8 mouse cellular contexts compared by ENCODE assay signal in genomic region chr4:144999572-144999880, GRCm38 (mm10).
DNase-seq lines count a peak whose midpoint lies in the region; ATAC-seq and TF ChIP-seq lines count a peak whose summit lies in the region.

No protein-coding gene starts in this region.

- DNase-seq in midbrain, embryonic 11.5 days (ENCODE audit: low spot score, missing footprints), result no peak
- DNase-seq in midbrain, embryonic 14.5 days, result no peak
- DNase-seq in thymus, adult 2 months, result no peak
- DNase-seq in ovary, postnatal 36 days (ENCODE audit: low spot score), result no peak
- no peak for DNase-seq in adrenal gland, adult (ENCODE audit: inconsistent age in 2 of 2, low spot score in 1 of 2)
- DNase-seq in retina, postnatal 1 day, result no peak

- no peak for TF ChIP-seq CTCF in thymus, adult 2 months (IDR thresholded peaks at IDR 0.05; ENCODE audit: borderline replicate concordance, control insufficient read depth, extremely low read depth, insufficient read depth, low read length, poor library complexity)

- no peak overlapping the region for H3K9ac ChIP-seq in midbrain, embryonic 11.5 days (ENCODE audit: low read length)
- H3K9ac ChIP-seq in midbrain, embryonic 14.5 days (replicated peaks; ENCODE audit: low read length), result no peak overlapping the region
- H3K9ac ChIP-seq in forebrain, embryonic 16.5 days (replicated peaks; ENCODE audit: low read depth, low read length), result no peak overlapping the region
- H3K9ac ChIP-seq in limb, embryonic 13.5 days, result no peak overlapping the region

- ATAC-seq in midbrain, embryonic 11.5 days (ENCODE audit: low FRiP score), result peak; percentile 14; the same call in 1 of the 2 replicates
- ATAC-seq in midbrain, embryonic 14.5 days (ENCODE audit: low FRiP score, low TSS enrichment), result no peak
- peak; percentile 28 for ATAC-seq in forebrain, embryonic 16.5 days
- no peak for ATAC-seq in limb, embryonic 13.5 days (ENCODE audit: low FRiP score, low read depth)

- H3K9me3 ChIP-seq in midbrain, embryonic 11.5 days (ENCODE audit: control insufficient read depth, low read length), result no peaks in the 10 kb centered on the region
- no peaks in the 10 kb centered on the region for H3K9me3 ChIP-seq in midbrain, embryonic 14.5 days (ENCODE audit: control insufficient read depth, low read length)
- no peaks in the 10 kb centered on the region for H3K9me3 ChIP-seq in forebrain, embryonic 16.5 days (ENCODE audit: control insufficient read depth, low read length)
- no peaks in the 10 kb centered on the region for H3K9me3 ChIP-seq in limb, embryonic 13.5 days

- no peak overlapping the region for H3K4me2 ChIP-seq in midbrain, embryonic 11.5 days
- no peak overlapping the region for H3K4me2 ChIP-seq in midbrain, embryonic 14.5 days (ENCODE audit: low read length)
- H3K4me2 ChIP-seq in forebrain, embryonic 16.5 days (ENCODE audit: low read length), result no peak overlapping the region
- peak overlapping the region; percentile 5; the same call in 1 of the 2 replicates for H3K4me2 ChIP-seq in limb, embryonic 13.5 days (replicated peaks)

- no peaks in the 10 kb centered on the region for H3K4me1 ChIP-seq in midbrain, embryonic 11.5 days (ENCODE audit: control insufficient read depth, insufficient read depth, low read length)
- no peaks in the 10 kb centered on the region for H3K4me1 ChIP-seq in midbrain, embryonic 14.5 days (ENCODE audit: control insufficient read depth, insufficient read depth, low read length)
- H3K4me1 ChIP-seq in forebrain, embryonic 16.5 days (replicated peaks; ENCODE audit: control insufficient read depth, insufficient read depth, low read length), result peaks cover 13% of the 10 kb centered on the region
- H3K4me1 ChIP-seq in limb, embryonic 13.5 days, result peaks cover 50% of the 10 kb centered on the region
- peaks cover 43% of the 10 kb centered on the region for H3K4me1 ChIP-seq in thymus, adult 2 months (replicated peaks; ENCODE audit: control insufficient read depth, insufficient read depth, low read length)

- no peak overlapping the region for H3K4me3 ChIP-seq in midbrain, embryonic 11.5 days (ENCODE audit: low read depth, low read length)
- H3K4me3 ChIP-seq in midbrain, embryonic 14.5 days (replicated peaks; ENCODE audit: low read depth, low read length), result no peak overlapping the region
- no peak overlapping the region for H3K4me3 ChIP-seq in forebrain, embryonic 16.5 days (replicated peaks; ENCODE audit: low read length)
- H3K4me3 ChIP-seq in limb, embryonic 13.5 days, result no peak overlapping the region
- H3K4me3 ChIP-seq in thymus, adult 2 months (ENCODE audit: control insufficient read depth, insufficient read depth, low read length), result no peak overlapping the region

- H3K27ac ChIP-seq in midbrain, embryonic 11.5 days (ENCODE audit: low read depth, low read length), result no peak overlapping the region
- no peak overlapping the region for H3K27ac ChIP-seq in midbrain, embryonic 14.5 days (replicated peaks; ENCODE audit: low read depth, low read length)
- H3K27ac ChIP-seq in forebrain, embryonic 16.5 days (ENCODE audit: low read length), result 0 out of 2 replicates have a peak overlapping the region, but pooled peaks have one; percentile 8
- H3K27ac ChIP-seq in limb, embryonic 13.5 days, result peak overlapping the region; percentile 92
- H3K27ac ChIP-seq in thymus, adult 2 months (ENCODE audit: control insufficient read depth, insufficient read depth, low read length), result peak overlapping the region; percentile 89

- H3K36me3 ChIP-seq in midbrain, embryonic 11.5 days (ENCODE audit: control insufficient read depth, insufficient read depth, low read length), result no peaks in the 10 kb centered on the region
- H3K36me3 ChIP-seq in midbrain, embryonic 14.5 days (ENCODE audit: control insufficient read depth, insufficient read depth, low read length), result 0 out of 2 replicates have a peak, but pooled peaks cover 3% of the 10 kb centered on the region
- H3K36me3 ChIP-seq in forebrain, embryonic 16.5 days (ENCODE audit: control insufficient read depth, insufficient read depth), result no peaks in the 10 kb centered on the region
- H3K36me3 ChIP-seq in limb, embryonic 13.5 days, result peaks cover 13% of the 10 kb centered on the region
- H3K36me3 ChIP-seq in thymus, adult 2 months (ENCODE audit: control insufficient read depth, insufficient read depth, low read length), result no peaks in the 10 kb centered on the region

- 70% methylated on average over 6 of the region's 6 CpGs for WGBS in midbrain, embryonic 11.5 days
- 75% methylated on average over 6 of the region's 6 CpGs for WGBS in midbrain, embryonic 14.5 days
- 33% methylated on average over 6 of the region's 6 CpGs for WGBS in forebrain, embryonic 16.5 days
- WGBS in limb, embryonic 13.5 days, result 13% methylated on average over 6 of the region's 6 CpGs
- 16% methylated on average over 6 of the region's 6 CpGs for WGBS in thymus, adult 2 months

- no peaks in the 10 kb centered on the region for H3K27me3 ChIP-seq in midbrain, embryonic 11.5 days (ENCODE audit: control insufficient read depth, insufficient read depth, low read length)
- no peaks in the 10 kb centered on the region for H3K27me3 ChIP-seq in midbrain, embryonic 14.5 days (ENCODE audit: control insufficient read depth, insufficient read depth, low read length)
- no peaks in the 10 kb centered on the region for H3K27me3 ChIP-seq in forebrain, embryonic 16.5 days (replicated peaks; ENCODE audit: control insufficient read depth, insufficient read depth, low read length)
- no peaks in the 10 kb centered on the region for H3K27me3 ChIP-seq in limb, embryonic 13.5 days
- H3K27me3 ChIP-seq in thymus, adult 2 months (ENCODE audit: control insufficient read depth, insufficient read depth, low read length), result no peaks in the 10 kb centered on the region

- no peak for TF ChIP-seq POLR2A in thymus, adult 2 months (IDR thresholded peaks at IDR 0.05; ENCODE audit: control insufficient read depth, extremely low read depth, insufficient read depth, low read length, poor library complexity)

Comparison
In these comparisons a context has a peak if more than half of its experiments do, and no peak if none do; other contexts are left out.
1. ATAC-seq: peak in midbrain, embryonic 11.5 days (single experiment) and forebrain, embryonic 16.5 days (single experiment); none in midbrain, embryonic 14.5 days (single experiment) and limb, embryonic 13.5 days (single experiment).
2. H3K27ac ChIP-seq: peak in forebrain, embryonic 16.5 days (single experiment), limb, embryonic 13.5 days (single experiment) and thymus, adult 2 months (single experiment); none in midbrain, embryonic 11.5 days (single experiment) and midbrain, embryonic 14.5 days (single experiment).